Mouse (Mus musculus): ENCODE measurements around the gene Dcaf7. TPM values are rescaled to one million over a fixed set of nuclear protein-coding genes. Genes with fewer than 3 reads are reported as not detected.

Dcaf7 gene
- total and polyA plus RNA-seq, 2 experiments from 2014 or later = 137 to 265 TPM

DNA sequence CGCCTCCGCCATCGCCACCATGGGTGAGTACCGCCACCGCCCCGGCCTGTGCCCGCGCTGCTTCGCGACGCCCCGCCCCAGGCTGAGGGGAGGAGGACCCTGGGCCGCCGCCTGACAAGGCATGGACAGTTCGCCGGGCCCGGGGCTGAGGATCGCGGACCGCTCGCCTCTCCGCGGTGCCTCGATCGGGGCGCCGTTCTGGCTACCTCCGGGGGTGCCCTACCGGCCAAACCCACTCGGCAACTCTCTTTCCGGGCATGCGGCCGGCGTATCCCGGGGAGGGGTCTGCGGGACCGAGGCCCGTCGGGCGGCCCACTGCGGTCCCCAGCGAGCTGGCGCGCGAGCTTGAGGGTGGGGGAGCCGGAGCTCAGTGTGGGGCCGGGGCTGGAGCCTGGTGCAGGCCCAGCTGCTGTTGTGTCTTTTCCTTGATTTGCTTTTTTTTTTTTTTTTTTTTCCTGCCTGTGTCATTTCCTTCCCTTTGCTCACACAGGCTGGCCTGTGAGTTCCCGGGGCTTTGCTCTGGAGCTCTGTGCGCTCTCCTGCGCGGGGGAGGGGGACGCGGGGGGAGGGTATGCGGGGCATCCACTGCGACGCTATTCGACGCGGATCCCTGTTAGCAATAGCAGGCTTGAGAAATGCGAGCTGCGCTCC, 48.4 kb downstream of the Dcaf7 start:
- Histone ChIP-seq H3K36me3 (ENCODE audit: insufficient read depth, low read length) (no peaks in the 10 kb centered on the region), H3K27ac (peak overlapping the region; percentile 97), H3K9ac (replicated peaks; ENCODE audit: low read length) (peak overlapping the region; percentile 91), H3K4me1 (ENCODE audit: insufficient read depth, low read length) (peaks cover 8% of the 10 kb centered on the region; the same call in 1 of the 2 replicates), H3K4me2 (ENCODE audit: low read depth, low read length) (peak overlapping the region; percentile 56), H3K9me3 (ENCODE audit: low read length) (no peaks in the 10 kb centered on the region), H3K4me3 (ENCODE audit: low read length) (peak overlapping the region; percentile 87), H3K27me3 (ENCODE audit: insufficient read depth, low read length) (no peaks in the 10 kb centered on the region)
- under 1% methylated on average over 57 of the region's 61 CpGs for WGBS
- ATAC-seq = peak; percentile 42
- TF ChIP-seq CTCF (IDR thresholded peaks at IDR 0.05; ENCODE audit: low read depth) = no peak
- peak; percentile 73 for DNase-seq (ENCODE audit: low spot score)

DNA sequence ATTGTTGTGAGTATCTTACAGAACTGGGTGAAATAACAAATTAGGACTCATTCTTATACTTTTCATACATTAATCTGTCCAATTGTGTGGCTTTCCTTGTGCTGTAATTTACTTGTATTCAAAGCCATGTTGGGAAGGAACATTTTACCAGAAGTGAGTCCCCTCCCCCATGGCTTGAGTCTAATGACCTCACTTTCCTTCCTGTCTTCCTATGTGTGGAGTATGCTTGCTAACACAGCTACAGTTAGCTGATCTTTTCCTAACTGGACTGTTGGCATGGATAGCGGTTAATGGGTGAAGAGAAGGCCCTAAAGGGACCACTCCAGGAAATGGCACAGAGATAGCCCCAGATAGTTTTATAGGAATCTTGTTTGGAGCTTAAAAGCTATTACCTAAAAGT, 61.6 kb downstream of the Dcaf7 start:
- Histone ChIP-seq H3K4me3 (ENCODE audit: low read length) (no peak overlapping the region), H3K27ac (no peak overlapping the region), H3K9ac (replicated peaks; ENCODE audit: low read length) (no peak overlapping the region), H3K4me2 (ENCODE audit: low read depth, low read length) (no peak overlapping the region), H3K9me3 (ENCODE audit: low read length) (no peaks in the 10 kb centered on the region), H3K27me3 (ENCODE audit: insufficient read depth, low read length) (no peaks in the 10 kb centered on the region), H3K36me3 (ENCODE audit: insufficient read depth, low read length) (no peaks in the 10 kb centered on the region), H3K4me1 (ENCODE audit: insufficient read depth, low read length) (no peaks in the 10 kb centered on the region)
- DNase-seq (ENCODE audit: low spot score) = no peak
- no peak for TF ChIP-seq CTCF (IDR thresholded peaks at IDR 0.05; ENCODE audit: low read depth)
- no peak for ATAC-seq
- WGBS = 91% methylated on average over 1 of the region's 1 CpGs

DNA sequence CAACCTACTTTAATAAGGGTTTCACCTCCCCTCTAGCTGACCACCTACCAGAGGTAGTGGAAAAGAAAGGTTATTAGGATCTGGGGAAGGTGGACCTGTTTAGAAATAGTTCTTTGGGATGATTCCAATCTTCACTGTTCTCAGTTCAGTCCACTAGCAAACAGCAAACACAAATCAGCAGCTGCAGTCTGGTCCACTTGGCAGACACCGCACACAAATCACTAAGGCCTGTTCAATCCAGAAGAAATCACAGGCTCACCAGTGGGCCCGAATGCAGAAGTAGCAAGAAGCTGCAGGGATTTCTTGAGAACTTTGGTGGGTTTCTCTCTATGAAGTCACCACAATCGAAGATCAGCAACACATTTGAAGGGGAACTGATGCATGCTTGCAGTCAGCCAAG, 66.2 kb downstream of the Dcaf7 start:
- Histone ChIP-seq H3K4me2 (ENCODE audit: low read depth, low read length) (no peak overlapping the region), H3K36me3 (ENCODE audit: insufficient read depth, low read length) (no peaks in the 10 kb centered on the region), H3K27me3 (ENCODE audit: insufficient read depth, low read length) (no peaks in the 10 kb centered on the region), H3K9me3 (ENCODE audit: low read length) (no peaks in the 10 kb centered on the region), H3K4me1 (ENCODE audit: insufficient read depth, low read length) (no peaks in the 10 kb centered on the region), H3K4me3 (ENCODE audit: low read length) (no peak overlapping the region), H3K27ac (no peak overlapping the region), H3K9ac (replicated peaks; ENCODE audit: low read length) (no peak overlapping the region)
- DNase-seq (ENCODE audit: low spot score) (no peak), ATAC-seq (no peak)
- WGBS = 79% methylated on average over 3 of the region's 3 CpGs
- no peak for TF ChIP-seq CTCF (IDR thresholded peaks at IDR 0.05; ENCODE audit: low read depth)

DNA sequence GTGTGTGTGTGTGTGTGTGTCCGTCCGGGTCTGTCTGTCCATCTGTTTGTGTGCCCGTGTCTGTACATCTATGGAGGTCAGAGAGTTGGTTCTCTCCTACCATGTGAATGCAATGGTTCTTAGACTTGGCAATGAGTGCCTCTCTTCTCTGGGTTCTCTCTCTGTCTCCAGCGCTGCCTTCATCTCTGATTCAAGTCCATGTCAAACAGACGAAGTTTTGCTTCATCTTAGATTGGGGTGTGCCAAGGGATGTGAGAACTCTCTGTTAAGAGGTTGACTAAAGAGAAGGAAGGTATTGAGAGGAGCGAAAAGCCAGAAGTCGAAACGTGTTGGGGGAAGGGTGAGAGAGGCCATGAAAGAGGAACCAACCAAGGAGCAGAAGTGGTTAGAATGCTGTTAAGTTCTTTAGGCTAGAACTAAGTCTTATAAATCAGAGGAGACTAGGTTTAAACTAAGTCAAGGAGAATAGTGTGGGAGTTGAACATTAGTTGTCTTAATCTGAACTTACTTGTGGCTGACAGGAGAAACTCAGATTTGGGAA, 69.4 kb downstream of the Dcaf7 start:
- no peak overlapping the region for H3K4me3 ChIP-seq (ENCODE audit: low read length)
- H3K27me3 ChIP-seq (ENCODE audit: insufficient read depth, low read length) = no peaks in the 10 kb centered on the region
- TF ChIP-seq CTCF (IDR thresholded peaks at IDR 0.05; ENCODE audit: low read depth) = no peak
- H3K9me3 ChIP-seq (ENCODE audit: low read length) = no peaks in the 10 kb centered on the region
- no peak for DNase-seq (ENCODE audit: low spot score)
- no peak overlapping the region for H3K4me2 ChIP-seq (ENCODE audit: low read depth, low read length)
- 83% methylated on average over 8 of the region's 8 CpGs for WGBS
- no peaks in the 10 kb centered on the region for H3K4me1 ChIP-seq (ENCODE audit: insufficient read depth, low read length)
- no peaks in the 10 kb centered on the region for H3K36me3 ChIP-seq (ENCODE audit: insufficient read depth, low read length)
- H3K9ac ChIP-seq (replicated peaks; ENCODE audit: low read length) = no peak overlapping the region
- ATAC-seq = no peak
- H3K27ac ChIP-seq = no peak overlapping the region

Other genes starting within 250 kb of the Dcaf7 start
- 45.9 and 52.9 TPM in 2 replicates for gene Cyb561, start 83.5 kb upstream of the Dcaf7 start, total RNA-seq (2014; rRNA removed)
- 55.9 and 57.8 TPM in 2 replicates for gene Cyb561, start 83.5 kb upstream of the Dcaf7 start, polyA plus RNA-seq (2015; fragmentation: Nextera tagmentation; extraction: Ambion mirVana)
- 31.1 and 35.9 TPM in 2 replicates for gene Ace, start 68.9 kb upstream of the Dcaf7 start, total RNA-seq (2014; rRNA removed)
- 10.3 and 11.1 TPM in 2 replicates for gene Ace, start 68.9 kb upstream of the Dcaf7 start, polyA plus RNA-seq (2015; fragmentation: Nextera tagmentation; extraction: Ambion mirVana)
- gene Ace3, start 42.2 kb upstream of the Dcaf7 start, total RNA-seq (2014; rRNA removed) = not detected in 2 replicates
- gene Ace3, start 42.2 kb upstream of the Dcaf7 start, polyA plus RNA-seq (2015; fragmentation: Nextera tagmentation; extraction: Ambion mirVana) = not detected in 2 replicates
- gene Kcnh6, start 28.7 kb upstream of the Dcaf7 start, total RNA-seq (2014; rRNA removed) = 4.3 and 7.9 TPM in 2 replicates
- 2.4 and 3.0 TPM in 2 replicates for gene Kcnh6, start 28.7 kb upstream of the Dcaf7 start, polyA plus RNA-seq (2015; fragmentation: Nextera tagmentation; extraction: Ambion mirVana)
- 19.4 and 28.9 TPM in 2 replicates for gene Taco1, start 29.2 kb downstream of the Dcaf7 start, total RNA-seq (2014; rRNA removed)
- gene Taco1, start 29.2 kb downstream of the Dcaf7 start, polyA plus RNA-seq (2015; fragmentation: Nextera tagmentation; extraction: Ambion mirVana) = 6.1 and 6.4 TPM in 2 replicates
- 26.7 and 38.0 TPM in 2 replicates for gene Map3k3, start 47.7 kb downstream of the Dcaf7 start, total RNA-seq (2014; rRNA removed)
- gene Map3k3, start 47.7 kb downstream of the Dcaf7 start, polyA plus RNA-seq (2015; fragmentation: Nextera tagmentation; extraction: Ambion mirVana) = 8.9 and 9.1 TPM in 2 replicates
- gene Gm10840, start 124.0 kb downstream of the Dcaf7 start, total RNA-seq (2014; rRNA removed) = not detected in 2 replicates
- not detected in 2 replicates for gene Gm10840, start 124.0 kb downstream of the Dcaf7 start, polyA plus RNA-seq (2015; fragmentation: Nextera tagmentation; extraction: Ambion mirVana)
- gene Limd2, start 124.0 kb downstream of the Dcaf7 start, total RNA-seq (2014; rRNA removed) = 72.2 and 80.6 TPM in 2 replicates
- 120 and 124 TPM in 2 replicates for gene Limd2, start 124.0 kb downstream of the Dcaf7 start, polyA plus RNA-seq (2015; fragmentation: Nextera tagmentation; extraction: Ambion mirVana)
- 34.1 and 39.2 TPM in 2 replicates for gene Strada, start 165.3 kb downstream of the Dcaf7 start, total RNA-seq (2014; rRNA removed)
- 23.6 and 25.0 TPM in 2 replicates for gene Strada, start 165.3 kb downstream of the Dcaf7 start, polyA plus RNA-seq (2015; fragmentation: Nextera tagmentation; extraction: Ambion mirVana)
- 15.2 and 16.9 TPM in 2 replicates for gene Ccdc47, start 179.5 kb downstream of the Dcaf7 start, total RNA-seq (2014; rRNA removed)
- gene Ccdc47, start 179.5 kb downstream of the Dcaf7 start, polyA plus RNA-seq (2015; fragmentation: Nextera tagmentation; extraction: Ambion mirVana) = 85.2 TPM in 2 replicates
- 34.1 and 38.1 TPM in 2 replicates for gene Ddx42, start 180.1 kb downstream of the Dcaf7 start, total RNA-seq (2014; rRNA removed)
- 61.9 and 62.0 TPM in 2 replicates for gene Ddx42, start 180.1 kb downstream of the Dcaf7 start, polyA plus RNA-seq (2015; fragmentation: Nextera tagmentation; extraction: Ambion mirVana)
- 24.4 and 55.6 TPM in 2 replicates for gene Ftsj3, start 219.2 kb downstream of the Dcaf7 start, total RNA-seq (2014; rRNA removed)
- gene Ftsj3, start 219.2 kb downstream of the Dcaf7 start, polyA plus RNA-seq (2015; fragmentation: Nextera tagmentation; extraction: Ambion mirVana) = 28.5 and 29.4 TPM in 2 replicates
- 55.4 and 58.9 TPM in 2 replicates for gene Psmc5, start 219.3 kb downstream of the Dcaf7 start, total RNA-seq (2014; rRNA removed)
- gene Psmc5, start 219.3 kb downstream of the Dcaf7 start, polyA plus RNA-seq (2015; fragmentation: Nextera tagmentation; extraction: Ambion mirVana) = 305 and 308 TPM in 2 replicates
- gene Smarcd2, start 236.1 kb downstream of the Dcaf7 start, total RNA-seq (2014; rRNA removed) = 26.8 and 34.1 TPM in 2 replicates
- gene Smarcd2, start 236.1 kb downstream of the Dcaf7 start, polyA plus RNA-seq (2015; fragmentation: Nextera tagmentation; extraction: Ambion mirVana) = 10.4 and 12.3 TPM in 2 replicates
- gene Tcam1, start 239.8 kb downstream of the Dcaf7 start, total RNA-seq (2014; rRNA removed) = 0.05 and 1.3 TPM in 2 replicates
- 0.19 and 0.23 TPM in 2 replicates for gene Tcam1, start 239.8 kb downstream of the Dcaf7 start, polyA plus RNA-seq (2015; fragmentation: Nextera tagmentation; extraction: Ambion mirVana)